Mouse (Mus musculus): Measurements from ENCODE around the gene Cdc6. TPM values are rescaled to one million over a fixed set of nuclear protein-coding genes. Genes with fewer than 3 reads are reported as not detected.

Cdc6 gene
- polyA plus RNA-seq, 1 experiment from 2014 or later = 21.1 TPM

GRCm38 (mm10) chr11:98877001-98877400 lies 30.6 kb upstream of the Cdc6 start:
- WGBS = 83% methylated on average over 9 of the region's 9 CpGs
- Histone ChIP-seq H3K27ac (replicated peaks) (no peak overlapping the region), H3K4me3 (no peak overlapping the region), H3K4me2 (no peak overlapping the region), H3K27me3 (replicated peaks) (no peaks in the 10 kb centered on the region), H3K9me3 (no peaks in the 10 kb centered on the region), H3K9ac (no peak overlapping the region), H3K4me1 (peaks cover 5% of the 10 kb centered on the region), H3K36me3 (peaks cover 30% of the 10 kb centered on the region)
- ATAC-seq (ENCODE audit: extremely low read depth, insufficient number of reproducible peaks, low FRiP score, low TSS enrichment) = no peak

- Histone ChIP-seq H3K9me3 (no peaks in the 10 kb centered on the region), H3K4me2 (no peak overlapping the region), H3K9ac (no peak overlapping the region), H3K27ac (replicated peaks) (no peak overlapping the region), H3K36me3 (peaks cover 85% of the 10 kb centered on the region), H3K4me1 (peaks cover 3% of the 10 kb centered on the region; the same call in 1 of the 2 replicates), H3K4me3 (no peak overlapping the region), H3K27me3 (replicated peaks) (no peaks in the 10 kb centered on the region)
- no peak for ATAC-seq (ENCODE audit: extremely low read depth, insufficient number of reproducible peaks, low FRiP score, low TSS enrichment)
- WGBS = 90% methylated on average over 3 of the region's 3 CpGs
Observed at GRCm38 (mm10) chr11:98887703-98888102, 19.9 kb upstream of the Cdc6 start.

- Histone ChIP-seq H3K4me1 (no peaks in the 10 kb centered on the region), H3K9ac (no peak overlapping the region), H3K36me3 (peaks cover 98% of the 10 kb centered on the region), H3K4me3 (no peak overlapping the region), H3K27ac (replicated peaks) (no peak overlapping the region), H3K27me3 (replicated peaks) (no peaks in the 10 kb centered on the region), H3K9me3 (peaks cover 3% of the 10 kb centered on the region; the same call in 1 of the 2 replicates), H3K4me2 (no peak overlapping the region)
- WGBS = 94% methylated on average over 4 of the region's 4 CpGs
- ATAC-seq (ENCODE audit: extremely low read depth, insufficient number of reproducible peaks, low FRiP score, low TSS enrichment) = no peak
Observed at GRCm38 (mm10) chr11:98889077-98889476, 18.5 kb upstream of the Cdc6 start.

GRCm38 (mm10) chr11:98889977-98890376 lies 17.6 kb upstream of the Cdc6 start:
- no peak overlapping the region for H3K27ac ChIP-seq (replicated peaks)
- peaks cover 3% of the 10 kb centered on the region; the same call in 1 of the 2 replicates for H3K9me3 ChIP-seq
- H3K9ac ChIP-seq = no peak overlapping the region
- 76% methylated on average over 5 of the region's 5 CpGs for WGBS
- no peaks in the 10 kb centered on the region for H3K27me3 ChIP-seq (replicated peaks)
- H3K4me2 ChIP-seq = no peak overlapping the region
- H3K4me3 ChIP-seq = no peak overlapping the region
- no peak for ATAC-seq (ENCODE audit: extremely low read depth, insufficient number of reproducible peaks, low FRiP score, low TSS enrichment)
- no peaks in the 10 kb centered on the region for H3K4me1 ChIP-seq
- H3K36me3 ChIP-seq = peaks cover 98% of the 10 kb centered on the region

GRCm38 (mm10) chr11:98892426-98892825 lies 15.2 kb upstream of the Cdc6 start:
- no peaks in the 10 kb centered on the region for H3K27me3 ChIP-seq (replicated peaks)
- peaks cover 98% of the 10 kb centered on the region for H3K36me3 ChIP-seq
- peaks cover 3% of the 10 kb centered on the region; the same call in 1 of the 2 replicates for H3K9me3 ChIP-seq
- H3K9ac ChIP-seq = 0 out of 2 replicates have a peak overlapping the region, but pooled peaks have one; percentile 24
- H3K27ac ChIP-seq (replicated peaks) = no peak overlapping the region
- 55% methylated on average over 5 of the region's 5 CpGs for WGBS
- H3K4me1 ChIP-seq = no peaks in the 10 kb centered on the region
- no peak overlapping the region for H3K4me3 ChIP-seq
- no peak overlapping the region for H3K4me2 ChIP-seq
- ATAC-seq (ENCODE audit: extremely low read depth, insufficient number of reproducible peaks, low FRiP score, low TSS enrichment) = no peak

- H3K9ac ChIP-seq = no peak overlapping the region
- no peak overlapping the region for H3K4me3 ChIP-seq
- H3K4me1 ChIP-seq = peaks cover 43% of the 10 kb centered on the region
- H3K27me3 ChIP-seq (replicated peaks) = no peaks in the 10 kb centered on the region
- no peak overlapping the region for H3K4me2 ChIP-seq
- no peaks in the 10 kb centered on the region for H3K9me3 ChIP-seq
- 73% methylated on average over 12 of the region's 12 CpGs for WGBS
- H3K27ac ChIP-seq (replicated peaks) = peak overlapping the region; percentile 30; the same call in 1 of the 2 replicates
- H3K36me3 ChIP-seq = peaks cover 68% of the 10 kb centered on the region
- ATAC-seq (ENCODE audit: extremely low read depth, insufficient number of reproducible peaks, low FRiP score, low TSS enrichment) = no peak
Observed at GRCm38 (mm10) chr11:98900529-98901125, 7.0 kb upstream of the Cdc6 start.

- H3K27me3 ChIP-seq (replicated peaks) = no peaks in the 10 kb centered on the region
- ATAC-seq (ENCODE audit: extremely low read depth, insufficient number of reproducible peaks, low FRiP score, low TSS enrichment) = no peak
- H3K4me3 ChIP-seq = no peak overlapping the region; the same call in 1 of the 2 replicates
- 14% methylated on average over 10 of the region's 10 CpGs for WGBS
- peak overlapping the region; percentile 69 for H3K9ac ChIP-seq
- peaks cover 47% of the 10 kb centered on the region for H3K4me1 ChIP-seq
- peak overlapping the region; percentile 87 for H3K27ac ChIP-seq (replicated peaks)
- peaks cover 51% of the 10 kb centered on the region for H3K36me3 ChIP-seq
- peak overlapping the region; percentile 53 for H3K4me2 ChIP-seq
- no peaks in the 10 kb centered on the region for H3K9me3 ChIP-seq
Observed at GRCm38 (mm10) chr11:98902621-98903245, 4.9 kb upstream of the Cdc6 start.

- ATAC-seq (ENCODE audit: extremely low read depth, insufficient number of reproducible peaks, low FRiP score, low TSS enrichment) = no peak
- Histone ChIP-seq H3K27ac (replicated peaks) (peak overlapping the region; percentile 87), H3K27me3 (replicated peaks) (no peaks in the 10 kb centered on the region), H3K36me3 (peaks cover 34% of the 10 kb centered on the region), H3K4me2 (no peak overlapping the region), H3K9ac (peak overlapping the region; percentile 16; the same call in 1 of the 2 replicates), H3K4me1 (peaks cover 65% of the 10 kb centered on the region), H3K4me3 (no peak overlapping the region), H3K9me3 (no peaks in the 10 kb centered on the region)
- WGBS = 57% methylated on average over 2 of the region's 2 CpGs
Observed at GRCm38 (mm10) chr11:98904577-98904976, 3.0 kb upstream of the Cdc6 start.

- no peaks in the 10 kb centered on the region for H3K9me3 ChIP-seq
- H3K27me3 ChIP-seq (replicated peaks) = no peaks in the 10 kb centered on the region
- no peak overlapping the region for H3K4me2 ChIP-seq
- ATAC-seq (ENCODE audit: extremely low read depth, insufficient number of reproducible peaks, low FRiP score, low TSS enrichment) = no peak
- peak overlapping the region; percentile 87 for H3K27ac ChIP-seq (replicated peaks)
- no peak overlapping the region for H3K4me3 ChIP-seq
- H3K36me3 ChIP-seq = peaks cover 30% of the 10 kb centered on the region
- 35% methylated on average over 7 of the region's 7 CpGs for WGBS
- H3K9ac ChIP-seq = no peak overlapping the region
- H3K4me1 ChIP-seq = peaks cover 70% of the 10 kb centered on the region
Observed at GRCm38 (mm10) chr11:98905033-98905432, 2.6 kb upstream of the Cdc6 start.

- Histone ChIP-seq H3K9me3 (no peaks in the 10 kb centered on the region), H3K4me2 (no peak overlapping the region), H3K4me3 (no peak overlapping the region), H3K9ac (no peak overlapping the region), H3K27ac (replicated peaks) (peak overlapping the region; percentile 87; the same call in 1 of the 2 replicates), H3K27me3 (replicated peaks) (no peaks in the 10 kb centered on the region), H3K36me3 (peaks cover 29% of the 10 kb centered on the region), H3K4me1 (peaks cover 72% of the 10 kb centered on the region)
- no peak for ATAC-seq (ENCODE audit: extremely low read depth, insufficient number of reproducible peaks, low FRiP score, low TSS enrichment)
- 55% methylated on average over 4 of the region's 4 CpGs for WGBS
Observed at GRCm38 (mm10) chr11:98905583-98905982, 2.0 kb upstream of the Cdc6 start.

GRCm38 (mm10) chr11:98907063-98907436 lies 551 bp upstream of the Cdc6 start:
- peak overlapping the region; percentile 53; the same call in 1 of the 2 replicates for H3K27ac ChIP-seq (replicated peaks)
- H3K9me3 ChIP-seq = no peaks in the 10 kb centered on the region
- H3K4me1 ChIP-seq = peaks cover 69% of the 10 kb centered on the region
- no peaks in the 10 kb centered on the region for H3K27me3 ChIP-seq (replicated peaks)
- ATAC-seq (ENCODE audit: extremely low read depth, insufficient number of reproducible peaks, low FRiP score, low TSS enrichment) = no peak
- H3K36me3 ChIP-seq = peaks cover 30% of the 10 kb centered on the region
- peak overlapping the region; percentile 96 for H3K4me2 ChIP-seq
- WGBS = 55% methylated on average over 5 of the region's 5 CpGs
- peak overlapping the region; percentile 72 for H3K9ac ChIP-seq
- H3K4me3 ChIP-seq = peak overlapping the region; percentile 68
